In genomic region chr5:30490215-30490614, GRCm38 (mm10) we compare ENCODE assay signal across 28 mouse cellular contexts. TPM values are rescaled to one million over a fixed set of nuclear protein-coding genes. Genes with fewer than 3 reads are reported as not detected.
"Had no signal": no experiment of that assay in that cellular context is flagged by ENCODE, and none has a peak within 500 bp of the region (broad histone marks: within the 10 kb centered on the region; RNA-seq: fewer than 3 reads in every experiment).

No protein-coding gene starts in this region.

- H3K4me1 ChIP-seq: hindbrain, embryonic 15.5 days; liver, embryonic 12.5 days; liver, embryonic 15.5 days; midbrain, embryonic 12.5 days; midbrain, embryonic 15.5 days; neural tube, embryonic 12.5 days; neural tube, embryonic 15.5 days had no signal

- H3K36me3 ChIP-seq: hindbrain, embryonic 15.5 days; limb, embryonic 10.5 days; limb, embryonic 13.5 days; liver, embryonic 12.5 days; liver, embryonic 15.5 days; midbrain, embryonic 12.5 days; midbrain, embryonic 15.5 days; neural tube, embryonic 12.5 days; neural tube, embryonic 15.5 days; stomach, embryonic 15.5 days had no signal

- H3K4me3 ChIP-seq: hindbrain, embryonic 15.5 days; limb, embryonic 10.5 days; limb, embryonic 13.5 days; liver, embryonic 12.5 days; liver, embryonic 15.5 days; midbrain, embryonic 12.5 days; midbrain, embryonic 15.5 days; neural tube, embryonic 12.5 days; neural tube, embryonic 15.5 days; stomach, embryonic 15.5 days had no signal

- H3K27me3 ChIP-seq: hindbrain, embryonic 15.5 days; limb, embryonic 13.5 days; liver, embryonic 12.5 days; midbrain, embryonic 12.5 days; midbrain, embryonic 15.5 days; neural tube, embryonic 12.5 days; neural tube, embryonic 15.5 days; stomach, embryonic 15.5 days had no signal

- H3K4me2 ChIP-seq: hindbrain, embryonic 15.5 days; limb, embryonic 13.5 days; liver, embryonic 12.5 days; liver, embryonic 15.5 days; midbrain, embryonic 12.5 days; midbrain, embryonic 15.5 days; neural tube, embryonic 12.5 days; neural tube, embryonic 15.5 days; stomach, embryonic 15.5 days had no signal

- H3K27ac ChIP-seq: hindbrain, embryonic 15.5 days; limb, embryonic 10.5 days; limb, embryonic 13.5 days; liver, embryonic 12.5 days; liver, embryonic 15.5 days; macrophage; midbrain, embryonic 12.5 days; midbrain, embryonic 15.5 days; neural tube, embryonic 12.5 days; neural tube, embryonic 15.5 days; stomach, embryonic 15.5 days had no signal

- DNase-seq: kidney, adult 2 months; kidney, postnatal 10 days; kidney, postnatal 4 days; liver; right cerebral cortex, adult 18-20 months; right cerebral cortex, postnatal 14 days; right cerebral cortex, postnatal 4 days; thymus, adult 2 months; thymus, postnatal 14 days; thymus, postnatal 4 days had no signal

- H3K9me3 ChIP-seq: hindbrain, embryonic 15.5 days; limb, embryonic 10.5 days; limb, embryonic 13.5 days; liver, embryonic 12.5 days; liver, embryonic 15.5 days; midbrain, embryonic 12.5 days; midbrain, embryonic 15.5 days; neural tube, embryonic 12.5 days; neural tube, embryonic 15.5 days; stomach, embryonic 15.5 days had no signal

- ATAC-seq: liver, embryonic 12.5 days; midbrain, embryonic 15.5 days had no signal

- H3K9ac ChIP-seq: hindbrain, embryonic 15.5 days; limb, embryonic 13.5 days; liver, embryonic 12.5 days; liver, embryonic 15.5 days; midbrain, embryonic 12.5 days; midbrain, embryonic 15.5 days; neural tube, embryonic 12.5 days; neural tube, embryonic 15.5 days; stomach, embryonic 15.5 days had no signal

RNA-seq across cellular contexts. Expression of gene 1700001C02Rik, which starts 24.4 kb away (rescaled TPM):
- total RNA-seq: layer of hippocampus, adult 18-20 months; left cerebral cortex, postnatal 14 days; megakaryocyte, adult 5-6 weeks had no signal
- polyA plus RNA-seq: intestine, embryonic 14.5 days; kidney, adult 2 months; kidney, embryonic 14.5 days; limb, embryonic 10.5 days; limb, embryonic 13.5 days; liver, embryonic 12.5 days; liver, embryonic 15.5 days; macrophage; midbrain, embryonic 12.5 days; neural tube, embryonic 12.5 days had no signal

RNA-seq across cellular contexts. Expression of gene Otof, which starts 28.5 kb away (rescaled TPM):
- polyA plus RNA-seq: liver, embryonic 15.5 days; macrophage had no signal

RNA-seq across cellular contexts. Expression of gene Cib4, which starts 55.4 kb away (rescaled TPM):
- total RNA-seq: layer of hippocampus, adult 18-20 months; layer of hippocampus, postnatal 14 days; left cerebral cortex, adult 8-10 months; left cerebral cortex, postnatal 14 days; megakaryocyte, adult 5-6 weeks had no signal
- polyA plus RNA-seq: hindbrain, embryonic 15.5 days; intestine, embryonic 14.5 days; kidney, adult 2 months; kidney, embryonic 14.5 days; limb, embryonic 10.5 days; liver, embryonic 12.5 days; liver, embryonic 15.5 days; macrophage; midbrain, embryonic 12.5 days; midbrain, embryonic 15.5 days; neural tube, embryonic 12.5 days; neural tube, embryonic 15.5 days; stomach, embryonic 15.5 days; thymus, adult 2 months had no signal
